Mouse (Mus musculus): Measurements from ENCODE around the gene Arl15. TPM values are rescaled to one million over a fixed set of nuclear protein-coding genes. Genes with fewer than 3 reads are reported as not detected.

The Arl15 gene
- polyA plus RNA-seq, 1 experiment from 2014 or later, result 14.6 TPM

DNA sequence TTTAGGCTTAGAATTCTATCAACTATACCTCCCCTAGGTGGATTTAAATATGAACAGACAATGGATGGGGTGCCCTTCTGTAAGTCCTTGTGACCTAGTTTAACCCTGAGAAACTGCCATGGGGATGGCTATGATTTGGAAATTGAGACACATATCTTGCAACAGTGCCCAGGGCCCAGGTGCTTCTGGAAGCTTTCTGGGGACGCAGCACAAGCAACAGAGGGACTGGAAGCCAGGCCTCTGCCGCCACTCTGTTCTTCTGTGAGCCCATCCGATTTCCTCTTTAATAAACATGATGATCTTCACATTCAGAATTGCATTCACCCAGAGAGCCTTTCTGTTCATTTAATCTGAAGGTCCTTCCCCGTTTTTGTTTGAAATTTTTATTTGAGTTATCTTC, 62.6 kb downstream of the Arl15 start:
- Histone ChIP-seq H3K36me3 (ENCODE audit: control insufficient read depth, insufficient read depth, low read length) (no peaks in the 10 kb centered on the region), H3K9me3 (ENCODE audit: control insufficient read depth, low read length) (no peaks in the 10 kb centered on the region), H3K27ac (ENCODE audit: low read depth, low read length) (no peak overlapping the region), H3K9ac (ENCODE audit: low read length) (no peak overlapping the region), H3K27me3 (ENCODE audit: control insufficient read depth, insufficient read depth, low read length) (no peaks in the 10 kb centered on the region), H3K4me3 (ENCODE audit: low read depth, low read length) (no peak overlapping the region), H3K4me2 (ENCODE audit: low read depth, low read length, severe bottlenecking) (no peak overlapping the region), H3K4me1 (replicated peaks; ENCODE audit: control insufficient read depth, insufficient read depth, low read length) (no peaks in the 10 kb centered on the region)
- ATAC-seq (replicated peaks; ENCODE audit: low FRiP score) (no peak), DNase-seq (ENCODE audit: low spot score) (peak; percentile 35)
- WGBS, result 81% methylated on average over 4 of the region's 4 CpGs

DNA sequence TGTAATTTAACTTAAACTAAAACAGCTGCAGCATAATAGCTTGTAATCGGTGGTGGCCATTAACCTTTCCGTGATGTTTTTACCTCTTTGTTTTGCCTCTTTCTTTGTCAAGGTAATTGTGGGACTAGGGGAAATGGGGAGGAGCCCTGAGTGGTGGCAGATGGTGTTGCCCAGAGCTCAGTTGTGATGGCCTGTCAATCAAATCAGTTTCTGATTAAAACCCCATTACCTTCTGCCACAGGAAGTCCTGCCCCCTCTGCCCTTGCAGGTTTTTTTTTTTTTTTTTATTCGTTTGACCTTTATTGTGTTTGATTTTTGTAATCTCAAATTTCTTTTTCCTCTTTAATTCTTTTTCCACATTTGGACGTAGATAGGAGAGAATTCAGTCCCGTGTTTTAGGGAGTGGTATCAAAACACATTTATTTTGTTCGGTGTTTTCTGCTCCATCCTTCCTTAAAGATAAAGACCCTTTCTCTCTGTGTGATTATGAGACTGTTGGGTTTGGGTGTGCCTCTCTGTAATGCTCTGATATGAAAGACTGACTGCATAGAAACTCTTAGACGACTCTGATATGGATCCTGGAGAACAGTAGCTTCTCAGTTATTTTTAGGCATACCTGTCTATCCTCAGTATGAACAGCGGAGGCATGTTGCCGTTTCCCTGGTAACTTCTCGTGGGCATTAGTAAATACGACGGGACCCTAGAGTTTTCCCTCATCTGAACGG, 64.5 kb downstream of the Arl15 start:
- H3K9me3 ChIP-seq (ENCODE audit: control insufficient read depth, low read length), result no peaks in the 10 kb centered on the region
- H3K27ac ChIP-seq (ENCODE audit: low read depth, low read length), result no peak overlapping the region
- no peak overlapping the region for H3K4me3 ChIP-seq (ENCODE audit: low read depth, low read length)
- no peak overlapping the region for H3K4me2 ChIP-seq (ENCODE audit: low read depth, low read length, severe bottlenecking)
- WGBS, result 76% methylated on average over 13 of the region's 13 CpGs
- H3K4me1 ChIP-seq (replicated peaks; ENCODE audit: control insufficient read depth, insufficient read depth, low read length), result no peaks in the 10 kb centered on the region
- no peaks in the 10 kb centered on the region for H3K36me3 ChIP-seq (ENCODE audit: control insufficient read depth, insufficient read depth, low read length)
- no peak overlapping the region for H3K9ac ChIP-seq (ENCODE audit: low read length)
- H3K27me3 ChIP-seq (ENCODE audit: control insufficient read depth, insufficient read depth, low read length), result no peaks in the 10 kb centered on the region
- ATAC-seq (replicated peaks; ENCODE audit: low FRiP score) (peak; percentile 77), DNase-seq (ENCODE audit: low spot score) (no peak)

DNA sequence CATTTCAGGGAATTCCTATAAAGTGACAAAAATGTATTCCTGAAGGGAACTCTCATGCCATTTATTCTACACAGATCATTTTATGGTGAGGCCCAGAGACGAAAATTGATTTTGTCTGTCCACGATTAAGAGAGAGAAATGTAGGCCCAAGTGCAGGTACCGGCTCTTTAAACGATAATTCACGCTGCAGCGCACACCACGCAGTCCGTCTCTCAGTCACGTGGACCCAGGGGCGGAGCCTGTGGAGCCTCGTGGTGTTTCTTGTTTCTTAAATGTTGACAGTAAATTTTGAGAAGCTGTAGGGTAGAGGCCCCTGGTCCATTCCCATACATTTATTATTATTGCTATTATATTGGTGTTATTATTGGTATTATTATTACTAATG, 65.1 kb downstream of the Arl15 start:
- no peaks in the 10 kb centered on the region for H3K4me1 ChIP-seq (replicated peaks; ENCODE audit: control insufficient read depth, insufficient read depth, low read length)
- no peak overlapping the region for H3K27ac ChIP-seq (ENCODE audit: low read depth, low read length)
- H3K27me3 ChIP-seq (ENCODE audit: control insufficient read depth, insufficient read depth, low read length), result no peaks in the 10 kb centered on the region
- DNase-seq (ENCODE audit: low spot score) (no peak), ATAC-seq (replicated peaks; ENCODE audit: low FRiP score) (no peak)
- H3K4me2 ChIP-seq (ENCODE audit: low read depth, low read length, severe bottlenecking), result no peak overlapping the region
- H3K9me3 ChIP-seq (ENCODE audit: control insufficient read depth, low read length), result no peaks in the 10 kb centered on the region
- H3K9ac ChIP-seq (ENCODE audit: low read length), result no peak overlapping the region
- 77% methylated on average over 11 of the region's 11 CpGs for WGBS
- H3K36me3 ChIP-seq (ENCODE audit: control insufficient read depth, insufficient read depth, low read length), result no peaks in the 10 kb centered on the region
- no peak overlapping the region for H3K4me3 ChIP-seq (ENCODE audit: low read depth, low read length)

DNA sequence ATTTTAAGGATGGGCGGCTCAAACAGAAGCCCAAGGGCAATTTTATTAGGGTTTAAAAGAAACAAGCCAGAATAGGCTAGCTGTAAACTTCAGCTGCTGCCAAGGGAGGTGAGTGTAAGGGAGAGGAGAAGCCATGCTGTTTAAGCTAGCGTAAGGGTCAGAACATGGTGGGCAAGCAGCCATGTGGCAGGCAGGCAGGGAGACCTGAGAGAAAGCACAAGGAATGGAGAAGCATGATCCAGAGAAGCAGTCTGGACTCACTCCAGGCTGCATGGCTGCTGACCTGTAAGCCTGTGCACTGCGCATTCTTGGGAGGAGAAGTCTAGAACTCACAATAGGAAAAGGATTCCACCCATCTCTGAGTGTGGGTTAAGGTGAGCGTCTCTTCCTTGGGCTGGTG, 66.5 kb downstream of the Arl15 start:
- Histone ChIP-seq H3K27ac (ENCODE audit: low read depth, low read length) (no peak overlapping the region), H3K9me3 (ENCODE audit: control insufficient read depth, low read length) (no peaks in the 10 kb centered on the region), H3K4me1 (replicated peaks; ENCODE audit: control insufficient read depth, insufficient read depth, low read length) (no peaks in the 10 kb centered on the region), H3K4me2 (ENCODE audit: low read depth, low read length, severe bottlenecking) (no peak overlapping the region), H3K9ac (ENCODE audit: low read length) (no peak overlapping the region), H3K4me3 (ENCODE audit: low read depth, low read length) (no peak overlapping the region), H3K27me3 (ENCODE audit: control insufficient read depth, insufficient read depth, low read length) (no peaks in the 10 kb centered on the region), H3K36me3 (ENCODE audit: control insufficient read depth, insufficient read depth, low read length) (no peaks in the 10 kb centered on the region)
- ATAC-seq (replicated peaks; ENCODE audit: low FRiP score) (no peak), DNase-seq (ENCODE audit: low spot score) (no peak)
- WGBS, result 82% methylated on average over 4 of the region's 4 CpGs

DNA sequence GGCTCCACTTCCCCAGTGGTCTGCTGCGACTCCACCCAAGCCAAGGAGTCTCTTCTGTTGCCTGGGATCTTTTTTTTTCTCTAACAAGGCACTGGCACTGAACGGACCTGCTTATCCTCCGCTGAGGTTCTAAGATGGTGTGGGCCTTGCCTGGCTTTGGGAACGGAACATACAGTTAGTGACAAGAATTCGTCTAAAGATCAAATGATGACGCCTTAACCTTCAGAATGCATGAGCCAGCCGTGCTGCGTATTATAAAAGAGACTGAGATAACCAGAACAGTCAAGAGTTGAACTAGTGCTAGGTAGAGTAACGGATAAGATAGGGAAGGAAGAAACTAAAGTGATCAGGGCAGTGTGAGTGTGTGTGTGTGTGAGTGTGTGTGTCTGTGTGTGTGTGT, 66.9 kb downstream of the Arl15 start:
- ATAC-seq (replicated peaks; ENCODE audit: low FRiP score) (no peak), DNase-seq (ENCODE audit: low spot score) (no peak)
- Histone ChIP-seq H3K27ac (ENCODE audit: low read depth, low read length) (no peak overlapping the region), H3K9me3 (ENCODE audit: control insufficient read depth, low read length) (no peaks in the 10 kb centered on the region), H3K36me3 (ENCODE audit: control insufficient read depth, insufficient read depth, low read length) (no peaks in the 10 kb centered on the region), H3K4me3 (ENCODE audit: low read depth, low read length) (no peak overlapping the region), H3K27me3 (ENCODE audit: control insufficient read depth, insufficient read depth, low read length) (no peaks in the 10 kb centered on the region), H3K9ac (ENCODE audit: low read length) (no peak overlapping the region), H3K4me2 (ENCODE audit: low read depth, low read length, severe bottlenecking) (no peak overlapping the region), H3K4me1 (replicated peaks; ENCODE audit: control insufficient read depth, insufficient read depth, low read length) (no peaks in the 10 kb centered on the region)
- 92% methylated on average over 9 of the region's 9 CpGs for WGBS

DNA sequence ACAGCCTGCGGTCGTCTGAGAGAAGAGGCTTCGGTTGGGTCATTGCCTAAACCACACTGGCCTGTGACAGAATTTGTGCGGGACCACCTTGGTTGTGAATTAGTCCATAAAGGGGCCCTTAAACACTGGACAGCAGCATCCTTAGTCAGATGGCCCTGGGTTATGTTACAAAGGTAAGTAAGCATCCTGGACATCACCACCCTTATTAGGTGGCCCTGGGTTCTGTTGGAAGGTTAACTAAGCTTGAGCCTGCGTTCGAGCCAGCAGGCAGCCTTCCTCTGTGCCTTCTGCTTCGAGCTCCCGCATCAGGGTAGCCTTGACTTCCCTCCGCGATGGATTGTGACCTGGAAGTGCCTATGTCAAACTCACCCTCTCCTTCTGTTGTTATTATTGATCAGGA, 68.6 kb downstream of the Arl15 start:
- WGBS, result 87% methylated on average over 10 of the region's 10 CpGs
- H3K27me3 ChIP-seq (ENCODE audit: control insufficient read depth, insufficient read depth, low read length), result no peaks in the 10 kb centered on the region
- no peak for DNase-seq (ENCODE audit: low spot score)
- no peak overlapping the region for H3K4me2 ChIP-seq (ENCODE audit: low read depth, low read length, severe bottlenecking)
- no peak overlapping the region for H3K9ac ChIP-seq (ENCODE audit: low read length)
- no peaks in the 10 kb centered on the region for H3K9me3 ChIP-seq (ENCODE audit: control insufficient read depth, low read length)
- no peaks in the 10 kb centered on the region for H3K4me1 ChIP-seq (replicated peaks; ENCODE audit: control insufficient read depth, insufficient read depth, low read length)
- no peaks in the 10 kb centered on the region for H3K36me3 ChIP-seq (ENCODE audit: control insufficient read depth, insufficient read depth, low read length)
- no peak overlapping the region for H3K4me3 ChIP-seq (ENCODE audit: low read depth, low read length)
- H3K27ac ChIP-seq (ENCODE audit: low read depth, low read length), result no peak overlapping the region
- ATAC-seq (replicated peaks; ENCODE audit: low FRiP score), result no peak

DNA sequence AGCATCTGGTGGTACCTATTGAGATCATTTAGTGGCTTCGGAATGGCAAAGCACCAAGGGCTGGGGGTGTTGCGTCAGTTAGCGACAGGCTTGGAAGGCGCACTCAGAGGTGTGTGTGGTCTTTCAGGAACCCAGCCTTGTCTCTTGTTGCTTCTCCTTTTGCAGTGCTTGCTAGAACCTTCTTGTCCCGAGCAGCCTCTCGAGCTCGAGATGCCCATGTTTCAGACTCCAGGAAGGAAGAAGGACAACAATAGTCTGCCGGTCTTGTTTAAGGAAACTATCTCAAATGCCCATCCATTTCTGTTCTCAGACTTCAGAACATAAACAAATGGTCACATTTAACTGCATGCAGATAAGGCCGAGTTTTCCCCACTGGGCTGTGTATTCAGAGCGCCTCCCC, 69.4 kb downstream of the Arl15 start:
- no peaks in the 10 kb centered on the region for H3K9me3 ChIP-seq (ENCODE audit: control insufficient read depth, low read length)
- H3K4me2 ChIP-seq (ENCODE audit: low read depth, low read length, severe bottlenecking), result no peak overlapping the region
- no peaks in the 10 kb centered on the region for H3K27me3 ChIP-seq (ENCODE audit: control insufficient read depth, insufficient read depth, low read length)
- no peak overlapping the region for H3K9ac ChIP-seq (ENCODE audit: low read length)
- DNase-seq (ENCODE audit: low spot score), result no peak
- H3K36me3 ChIP-seq (ENCODE audit: control insufficient read depth, insufficient read depth, low read length), result no peaks in the 10 kb centered on the region
- no peaks in the 10 kb centered on the region for H3K4me1 ChIP-seq (replicated peaks; ENCODE audit: control insufficient read depth, insufficient read depth, low read length)
- ATAC-seq (replicated peaks; ENCODE audit: low FRiP score), result no peak
- WGBS, result 87% methylated on average over 10 of the region's 10 CpGs
- no peak overlapping the region for H3K27ac ChIP-seq (ENCODE audit: low read depth, low read length)
- H3K4me3 ChIP-seq (ENCODE audit: low read depth, low read length), result no peak overlapping the region

DNA sequence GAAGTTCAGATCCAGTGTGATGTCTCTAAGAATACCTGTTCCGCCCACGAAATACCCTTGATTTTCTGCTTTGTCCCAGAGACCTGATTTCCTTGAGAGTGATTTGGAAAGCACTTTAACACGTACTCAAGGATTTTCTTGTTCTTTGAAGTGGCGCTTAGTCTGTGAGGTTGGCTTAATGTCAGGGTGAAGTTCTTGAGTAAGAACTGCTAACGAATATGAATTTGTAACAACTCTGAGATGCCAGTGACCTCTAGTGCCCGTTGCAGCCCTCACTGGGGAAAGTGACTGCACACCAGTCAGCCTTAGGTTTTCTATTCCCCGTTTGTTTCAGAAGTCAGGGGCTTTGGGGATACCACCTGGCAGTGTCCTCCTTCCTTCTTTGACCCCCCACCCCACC, 70.0 kb downstream of the Arl15 start:
- ATAC-seq (replicated peaks; ENCODE audit: low FRiP score) (no peak), DNase-seq (ENCODE audit: low spot score) (no peak)
- H3K36me3 ChIP-seq (ENCODE audit: control insufficient read depth, insufficient read depth, low read length), result no peaks in the 10 kb centered on the region
- no peak overlapping the region for H3K4me3 ChIP-seq (ENCODE audit: low read depth, low read length)
- no peak overlapping the region for H3K27ac ChIP-seq (ENCODE audit: low read depth, low read length)
- no peaks in the 10 kb centered on the region for H3K27me3 ChIP-seq (ENCODE audit: control insufficient read depth, insufficient read depth, low read length)
- no peak overlapping the region for H3K4me2 ChIP-seq (ENCODE audit: low read depth, low read length, severe bottlenecking)
- WGBS, result 64% methylated on average over 7 of the region's 7 CpGs
- H3K9me3 ChIP-seq (ENCODE audit: control insufficient read depth, low read length), result no peaks in the 10 kb centered on the region
- no peak overlapping the region for H3K9ac ChIP-seq (ENCODE audit: low read length)
- no peaks in the 10 kb centered on the region for H3K4me1 ChIP-seq (replicated peaks; ENCODE audit: control insufficient read depth, insufficient read depth, low read length)

DNA sequence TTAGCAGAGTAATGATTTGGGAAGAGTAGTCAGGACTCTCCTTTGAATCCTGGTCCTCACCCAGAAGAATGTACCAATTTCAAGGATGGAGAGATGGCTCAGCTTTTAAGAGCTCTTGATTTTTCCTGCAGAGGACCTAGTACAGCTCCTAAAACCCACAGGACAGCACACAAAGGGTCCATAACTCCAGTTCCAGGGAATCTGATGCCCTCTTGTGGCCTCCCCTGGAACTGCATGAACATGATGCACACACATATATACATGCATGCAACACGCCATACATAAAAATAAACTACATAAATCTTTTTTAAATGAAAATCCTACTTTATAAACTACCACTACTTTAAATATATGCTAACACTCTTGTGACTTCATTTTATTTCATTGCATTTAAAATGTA, 70.6 kb downstream of the Arl15 start:
- WGBS, result 54% methylated on average over 1 of the region's 1 CpGs

More for the DNA sequence above, 70.6 kb downstream of the Arl15 start:
- H3K4me2 ChIP-seq (ENCODE audit: low read depth, low read length, severe bottlenecking), result no peak overlapping the region
- no peak overlapping the region for H3K27ac ChIP-seq (ENCODE audit: low read depth, low read length)
- no peaks in the 10 kb centered on the region for H3K4me1 ChIP-seq (replicated peaks; ENCODE audit: control insufficient read depth, insufficient read depth, low read length)
- H3K27me3 ChIP-seq (ENCODE audit: control insufficient read depth, insufficient read depth, low read length), result no peaks in the 10 kb centered on the region
- no peaks in the 10 kb centered on the region for H3K9me3 ChIP-seq (ENCODE audit: control insufficient read depth, low read length)
- H3K9ac ChIP-seq (ENCODE audit: low read length), result no peak overlapping the region
- no peaks in the 10 kb centered on the region for H3K36me3 ChIP-seq (ENCODE audit: control insufficient read depth, insufficient read depth, low read length)
- H3K4me3 ChIP-seq (ENCODE audit: low read depth, low read length), result no peak overlapping the region
- peak; percentile 84 for DNase-seq (ENCODE audit: low spot score)
- ATAC-seq (replicated peaks; ENCODE audit: low FRiP score), result peak; percentile 53
